Mouse (Mus musculus) neural tube, embryonic 14.5 days (tissue): Measurements from ENCODE around the gene Adra1b. TPM values are rescaled to one million over a fixed set of nuclear protein-coding genes. Genes with fewer than 3 reads are reported as not detected.

Experiments
- ATAC-seq: fragments of 200-750 bp; cut with Nextera tagmentation; 2 replicates; pipeline ENCODE4 v1.8.0; 2017; ENCODE audit warnings: low read depth, mild to moderate bottlenecking, moderate TSS enrichment, moderate library complexity
- H3K27ac ChIP-seq: fragments of 300-500 bp; sonication (generic); 2 replicates; pipeline ENCODE4 v1.5.1; 2014; ENCODE audit warnings: low read depth, mild to moderate bottlenecking, control low read depth, low read length, moderate library complexity, mixed read lengths
- H3K27me3 ChIP-seq: fragments of 300-500 bp; sonication (generic); 2 replicates; pipeline ENCODE4 v1.6.1; 2014; ENCODE audit warnings: low read length; ENCODE audit not compliant: control insufficient read depth, insufficient read depth
- H3K36me3 ChIP-seq: fragments of 300-500 bp; sonication (generic); 2 replicates; pipeline ENCODE4 v1.6.1; 2014; ENCODE audit warnings: low read length, mixed read lengths; ENCODE audit not compliant: control insufficient read depth, insufficient read depth
- H3K4me1 ChIP-seq: fragments of 300-500 bp; sonication (generic); 2 replicates; pipeline ENCODE4 v1.6.1; 2014; ENCODE audit warnings: low read length; ENCODE audit not compliant: control insufficient read depth, insufficient read depth
- H3K4me2 ChIP-seq: fragments of 300-500 bp; sonication (generic); 2 replicates; pipeline ENCODE4 v1.6.1; 2014; ENCODE audit warnings: mild to moderate bottlenecking, low read depth, low read length, control low read depth
- H3K4me3 ChIP-seq: fragments of 300-500 bp; sonication (generic); 2 replicates; pipeline ENCODE4 v1.5.1; 2014; ENCODE audit warnings: low read depth, low read length, control low read depth, mixed read lengths
- H3K9ac ChIP-seq: fragments of 300-500 bp; sonication (generic); replicated peaks from 2 replicates; pipeline ENCODE4 v1.6.1; 2014; ENCODE audit warnings: low read depth, mild to moderate bottlenecking, control low read depth, low read length, mixed read lengths
- H3K9me3 ChIP-seq: fragments of 300-500 bp; sonication (generic); 2 replicates; pipeline ENCODE4 v1.6.1; 2016; ENCODE audit warnings: low read length; ENCODE audit not compliant: control insufficient read depth
- WGBS: fragments of 180-500 bp; shearing (Covaris S2); extraction: QIAGEN DNeasy Blood & Tissue Kit; methylation state at CpG from one replicate; pipeline ENCODE4 v1.1.7; 2014; 5-methylcytosine and 5-hydroxymethylcytosine counted together
- polyA plus RNA-seq: library from polyadenylated mRNA; unstranded; fragments of >200 nt; fragmentation: Nextera tagmentation; extraction: Ambion mirVana; gene quantifications from 2 replicates; pipeline ENCODE4 v1.2.1, GENCODE M21; 2014

Adra1b gene
- polyA plus RNA-seq, 1 experiment from 2014 or later, result 5.5 TPM

- Histone ChIP-seq H3K9me3 (no peaks in the 10 kb centered on the region), H3K4me3 (peak overlapping the region; percentile 33), H3K4me1 (no peaks in the 10 kb centered on the region), H3K27ac (no peak overlapping the region), H3K4me2 (peak overlapping the region; percentile 54), H3K27me3 (peaks cover 5% of the 10 kb centered on the region), H3K36me3 (no peaks in the 10 kb centered on the region), H3K9ac (peak overlapping the region; percentile 25; the same call in 1 of the 2 replicates)
- peak; percentile 76 for ATAC-seq
- 14% methylated on average over 63 of the region's 63 CpGs for WGBS
These were observed 125.3 kb downstream of the Adra1b start for GRCm38 (mm10) chr11:43775469-43776323.

GRCm38 (mm10) chr11:43773725-43774124, 127.3 kb downstream of the Adra1b start:
- WGBS, result 70% methylated on average over 5 of the region's 5 CpGs
- no peak overlapping the region for H3K9ac ChIP-seq
- no peaks in the 10 kb centered on the region for H3K9me3 ChIP-seq
- H3K27ac ChIP-seq, result no peak overlapping the region
- H3K27me3 ChIP-seq, result peaks cover 5% of the 10 kb centered on the region
- H3K36me3 ChIP-seq, result no peaks in the 10 kb centered on the region
- H3K4me3 ChIP-seq, result no peak overlapping the region
- ATAC-seq, result no peak
- no peaks in the 10 kb centered on the region for H3K4me1 ChIP-seq
- H3K4me2 ChIP-seq, result no peak overlapping the region

GRCm38 (mm10) chr11:43770110-43770509, 130.9 kb downstream of the Adra1b start:
- WGBS, result 82% methylated on average over 4 of the region's 4 CpGs
- H3K9ac ChIP-seq, result no peak overlapping the region
- no peak overlapping the region for H3K27ac ChIP-seq
- H3K4me2 ChIP-seq, result no peak overlapping the region
- no peak overlapping the region for H3K4me3 ChIP-seq
- no peaks in the 10 kb centered on the region for H3K27me3 ChIP-seq
- no peaks in the 10 kb centered on the region for H3K4me1 ChIP-seq
- no peak for ATAC-seq
- no peaks in the 10 kb centered on the region for H3K36me3 ChIP-seq
- H3K9me3 ChIP-seq, result no peaks in the 10 kb centered on the region

GRCm38 (mm10) chr11:43767749-43768148, 133.3 kb downstream of the Adra1b start:
- Histone ChIP-seq H3K27me3 (no peaks in the 10 kb centered on the region), H3K4me3 (no peak overlapping the region), H3K4me1 (no peaks in the 10 kb centered on the region), H3K27ac (no peak overlapping the region), H3K9me3 (no peaks in the 10 kb centered on the region), H3K9ac (no peak overlapping the region), H3K4me2 (peak overlapping the region; percentile 72), H3K36me3 (no peaks in the 10 kb centered on the region)
- 61% methylated on average over 11 of the region's 11 CpGs for whole genome bisulfite sequencing
- ATAC-seq, result no peak

GRCm38 (mm10) chr11:43766922-43767648, 133.9 kb downstream of the Adra1b start:
- Histone ChIP-seq H3K27me3 (no peaks in the 10 kb centered on the region), H3K4me3 (peak overlapping the region; percentile 44), H3K9me3 (no peaks in the 10 kb centered on the region), H3K27ac (no peak overlapping the region), H3K36me3 (no peaks in the 10 kb centered on the region), H3K4me1 (no peaks in the 10 kb centered on the region), H3K4me2 (peak overlapping the region; percentile 72), H3K9ac (0 out of 2 replicates have a peak overlapping the region, but pooled peaks have one; percentile 39)
- peak; percentile 96 for ATAC-seq
- WGBS, result 6% methylated on average over 37 of the region's 37 CpGs

- no peak overlapping the region for H3K27ac ChIP-seq
- no peak for ATAC-seq
- H3K4me2 ChIP-seq, result no peak overlapping the region
- H3K36me3 ChIP-seq, result no peaks in the 10 kb centered on the region
- WGBS, result 64% methylated on average over 2 of the region's 2 CpGs
- no peaks in the 10 kb centered on the region for H3K27me3 ChIP-seq
- H3K9ac ChIP-seq, result no peak overlapping the region
- H3K4me3 ChIP-seq, result no peak overlapping the region
- H3K9me3 ChIP-seq, result no peaks in the 10 kb centered on the region
- H3K4me1 ChIP-seq, result no peaks in the 10 kb centered on the region
These were observed 142.6 kb downstream of the Adra1b start for GRCm38 (mm10) chr11:43758436-43758835.

GRCm38 (mm10) chr11:43755411-43755810, 145.6 kb downstream of the Adra1b start:
- Histone ChIP-seq H3K27me3 (no peaks in the 10 kb centered on the region), H3K4me3 (no peak overlapping the region), H3K4me1 (no peaks in the 10 kb centered on the region), H3K9ac (no peak overlapping the region), H3K9me3 (no peaks in the 10 kb centered on the region), H3K36me3 (no peaks in the 10 kb centered on the region), H3K27ac (no peak overlapping the region), H3K4me2 (no peak overlapping the region)
- WGBS, result 73% methylated on average over 5 of the region's 5 CpGs
- ATAC-seq, result no peak

- Histone ChIP-seq H3K4me2 (no peak overlapping the region), H3K36me3 (no peaks in the 10 kb centered on the region), H3K9ac (no peak overlapping the region), H3K27me3 (no peaks in the 10 kb centered on the region), H3K4me1 (no peaks in the 10 kb centered on the region), H3K27ac (no peak overlapping the region), H3K4me3 (no peak overlapping the region), H3K9me3 (no peaks in the 10 kb centered on the region)
- ATAC-seq, result no peak
- 89% methylated on average over 1 of the region's 1 CpGs for WGBS
These were observed 146.4 kb downstream of the Adra1b start for GRCm38 (mm10) chr11:43754568-43754967.

- Histone ChIP-seq H3K27ac (no peak overlapping the region), H3K9me3 (no peaks in the 10 kb centered on the region), H3K4me2 (no peak overlapping the region), H3K4me3 (no peak overlapping the region), H3K36me3 (no peaks in the 10 kb centered on the region), H3K27me3 (no peaks in the 10 kb centered on the region), H3K4me1 (peaks cover 6% of the 10 kb centered on the region; the same call in 1 of the 2 replicates), H3K9ac (no peak overlapping the region)
- no peak for ATAC-seq
- 72% methylated on average over 2 of the region's 2 CpGs for WGBS
These were observed 149.5 kb downstream of the Adra1b start for GRCm38 (mm10) chr11:43751542-43751941.
